Mouse (Mus musculus) erythroblast, embryonic 14.5 days (primary cell): Measurements from ENCODE around the gene 2410004B18Rik.

Source experiments
- GATA1 ChIP-seq: IDR thresholded peaks from 2 replicates; pipeline ENCODE4 v1.6.1; 2012; ENCODE audit warnings: low read length, inconsistent platforms, mixed read lengths
- TAL1 ChIP-seq: IDR thresholded peaks from 3 replicates; pipeline ENCODE4 v1.6.1; 2012; ENCODE audit warnings: low read length, inconsistent platforms, mixed read lengths

DNA sequence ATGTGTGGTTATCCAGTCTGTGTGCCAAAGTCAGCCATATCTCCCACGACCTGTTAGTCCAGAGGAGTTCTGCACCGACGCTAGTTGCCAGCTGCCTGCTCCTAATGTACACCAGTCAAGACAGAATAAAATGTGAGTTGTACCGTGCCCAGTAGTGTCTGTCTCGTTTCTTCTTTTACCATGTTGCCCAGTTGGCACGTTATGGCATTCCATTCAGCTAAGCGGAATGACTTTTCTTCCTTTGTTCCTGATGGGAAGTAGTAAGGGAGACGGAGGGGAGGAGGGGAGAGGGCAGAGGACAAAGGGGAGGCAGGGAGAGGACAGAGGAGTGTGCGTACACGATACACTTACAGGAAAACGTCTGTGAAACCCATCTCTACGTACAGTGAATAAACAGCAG is 43.7 kb upstream of the 2410004B18Rik start:
- TF ChIP-seq TAL1 (no peak), GATA1 (no peak)
